Mouse (Mus musculus) kidney, adult 2 months (tissue): Measurements from ENCODE around the gene Ttbk1.

Experiments used
- CTCF ChIP-seq: fragments of 200-500 bp; conservative IDR thresholded peaks from 2 replicates; pipeline ENCODE4 v1.5.1; 2011; ENCODE audit warnings: low read depth, mild to moderate bottlenecking, control low read depth, low read length, moderate library complexity, mixed read lengths; ENCODE audit not compliant: insufficient read depth, insufficient read length
- POLR2A ChIP-seq: fragments of 200-500 bp; IDR thresholded peaks from one replicate; pipeline ENCODE4 v1.6.1; 2011; ENCODE audit warnings: low read depth, low read length, control low read depth

- TF ChIP-seq CTCF (no peak), POLR2A (no peak)
Observed at GRCm38 (mm10) chr17:46439176-46439575, 48.3 kb downstream of the Ttbk1 start.
